Mouse (Mus musculus) neutrophil, adult 65 days (primary cell): ENCODE measurements around the gene Olfr1136. TPM values are rescaled to one million over a fixed set of nuclear protein-coding genes. Genes with fewer than 3 reads are reported as not detected.

Source experiments
- total RNA-seq: library from RNA; stranded (reverse); gene quantifications from 2 replicates; pipeline ENCODE4 v1.2.4, GENCODE M21; 2023

The Olfr1136 gene
- total RNA-seq: not detected in 2 replicates

GRCm38 (mm10) chr2:87693847-87694246 lies at the start of gene Olfr1136:
Gene Olfr1136 (minus strand): TSS chr2:87693947.

DNA sequence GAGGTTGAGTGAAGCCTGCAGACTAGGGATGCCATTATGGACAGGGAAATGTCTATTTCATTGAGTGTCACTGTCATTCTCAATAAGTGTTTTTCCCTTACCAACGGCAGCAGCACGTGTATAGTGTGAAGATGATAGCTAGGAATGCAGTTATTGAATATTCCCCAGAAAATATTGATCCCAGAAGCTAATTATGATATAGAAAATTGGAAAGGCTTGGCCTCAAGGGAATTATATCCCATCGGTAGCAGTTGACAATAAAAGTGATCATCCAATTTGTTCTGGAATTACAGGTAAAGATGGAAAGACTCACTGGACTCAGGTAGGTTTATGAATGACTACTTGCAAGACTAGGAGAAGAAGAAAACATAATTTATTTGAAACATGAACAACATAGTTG lies 49.7 kb upstream of the Olfr1136 start, which contains the start of gene Olfr1140:
TSS of gene Olfr1140 (plus strand) at position 301 of the 400 bp plus-strand sequence.

DNA sequence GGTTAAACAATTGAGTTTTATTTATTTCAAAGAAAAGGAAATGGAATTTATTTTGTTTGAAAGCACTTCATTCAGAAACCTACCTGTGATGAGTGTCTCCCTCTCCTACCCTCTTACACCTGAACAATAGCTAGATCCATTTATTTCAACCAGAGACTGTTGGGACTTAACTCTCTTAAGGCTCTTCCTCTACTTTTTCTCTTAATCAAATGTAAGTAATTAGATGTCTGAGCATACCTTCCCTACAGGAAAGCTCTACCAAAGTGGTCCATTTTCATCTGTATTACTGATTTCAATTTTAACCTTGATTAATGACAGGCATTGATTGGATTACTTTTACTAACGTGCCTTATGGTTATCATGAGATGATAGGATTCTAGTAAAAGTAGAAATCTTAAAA lies 46.1 kb upstream of the Olfr1136 start, which contains the start of gene Olfr1138:
TSS of gene Olfr1138 (minus strand) at position 101 of the 400 bp plus-strand sequence.

DNA sequence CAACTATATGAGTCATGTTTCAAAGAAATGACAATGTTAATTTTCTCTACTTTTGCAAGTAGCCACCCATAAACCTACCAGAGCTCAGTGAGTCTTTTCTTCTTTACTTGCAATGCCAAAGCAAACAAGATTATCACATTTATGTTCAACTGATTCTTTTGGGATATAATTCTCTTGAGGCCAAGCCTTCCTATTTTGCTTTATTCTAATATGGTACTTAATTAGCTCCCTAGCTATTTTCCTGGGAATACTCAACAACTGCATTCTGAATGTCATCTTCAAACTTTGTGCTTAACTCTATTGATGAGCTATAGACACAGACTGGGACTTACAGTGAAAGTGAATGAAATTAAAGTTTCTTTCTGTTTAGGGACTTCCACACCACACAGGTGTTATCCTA lies 19.3 kb upstream of the Olfr1136 start, which contains the start of gene Olfr1137:
TSS of gene Olfr1137 (minus strand) at position 101 of the 400 bp plus-strand sequence.

GRCm38 (mm10) chr2:87673564-87673963 lies 20.2 kb downstream of the Olfr1136 start, which contains the start of gene Olfr1135:
Gene Olfr1135 (minus strand): TSS chr2:87673664.

GRCm38 (mm10) chr2:87658360-87658759 lies 35.4 kb downstream of the Olfr1136 start, which contains the start of gene Olfr1134:
Gene Olfr1134 (minus strand): TSS chr2:87658460.

GRCm38 (mm10) chr2:87647274-87647673 lies 46.5 kb downstream of the Olfr1136 start, which contains the start of gene Olfr1133:
Gene Olfr1133 (minus strand): TSS chr2:87647374.

Other genes starting within 250 kb of the Olfr1136 start
- not detected in 2 replicates for gene Olfr1126, start 240.0 kb downstream of the Olfr1136 start, total RNA-seq
- not detected in 2 replicates for gene Pramel7, start 196.9 kb downstream of the Olfr1136 start, total RNA-seq
- gene Pramel6, start 187.4 kb downstream of the Olfr1136 start, total RNA-seq: not detected in 2 replicates
- gene Olfr153, start 162.2 kb downstream of the Olfr1136 start, total RNA-seq: not detected in 2 replicates
- gene Olfr1128, start 148.4 kb downstream of the Olfr1136 start, total RNA-seq: not detected in 2 replicates
- gene Olfr1129, start 120.0 kb downstream of the Olfr1136 start, total RNA-seq: not detected in 2 replicates
- gene Olfr1130, start 87.7 kb downstream of the Olfr1136 start, total RNA-seq: not detected in 2 replicates
- gene Olfr1131, start 66.8 kb downstream of the Olfr1136 start, total RNA-seq: not detected in 2 replicates
- gene Olfr1132, start 56.4 kb downstream of the Olfr1136 start, total RNA-seq: not detected in 2 replicates
- not detected in 2 replicates for gene Olfr1133, start 46.6 kb downstream of the Olfr1136 start, total RNA-seq
- gene Olfr1134, start 35.5 kb downstream of the Olfr1136 start, total RNA-seq: not detected in 2 replicates
- gene Olfr1135, start 20.3 kb downstream of the Olfr1136 start, total RNA-seq: not detected in 2 replicates
- not detected in 2 replicates for gene Olfr1137, start 19.2 kb upstream of the Olfr1136 start, total RNA-seq
- not detected in 2 replicates for gene Olfr1138, start 46.0 kb upstream of the Olfr1136 start, total RNA-seq
- not detected in 2 replicates for gene Olfr1140, start 49.8 kb upstream of the Olfr1136 start, total RNA-seq
- not detected in 2 replicates for gene Olfr1141, start 60.0 kb upstream of the Olfr1136 start, total RNA-seq
- not detected in 2 replicates for gene Olfr152, start 85.5 kb upstream of the Olfr1136 start, total RNA-seq
- not detected in 2 replicates for gene Olfr1143, start 106.6 kb upstream of the Olfr1136 start, total RNA-seq
- gene Olfr1145, start 115.9 kb upstream of the Olfr1136 start, total RNA-seq: not detected in 2 replicates
- gene Olfr1148, start 136.6 kb upstream of the Olfr1136 start, total RNA-seq: not detected in 2 replicates
- not detected in 2 replicates for gene Olfr1150-ps1, start 150.0 kb upstream of the Olfr1136 start, total RNA-seq
- not detected in 2 replicates for gene Olfr1151, start 161.9 kb upstream of the Olfr1136 start, total RNA-seq
- gene Olfr1152, start 172.5 kb upstream of the Olfr1136 start, total RNA-seq: not detected in 2 replicates
- not detected in 2 replicates for gene Olfr1153, start 201.0 kb upstream of the Olfr1136 start, total RNA-seq
- not detected in 2 replicates for gene Olfr1154, start 211.2 kb upstream of the Olfr1136 start, total RNA-seq